Mouse (Mus musculus): Measurements from ENCODE around the gene Sgms1.

Sgms1 gene

DNA sequence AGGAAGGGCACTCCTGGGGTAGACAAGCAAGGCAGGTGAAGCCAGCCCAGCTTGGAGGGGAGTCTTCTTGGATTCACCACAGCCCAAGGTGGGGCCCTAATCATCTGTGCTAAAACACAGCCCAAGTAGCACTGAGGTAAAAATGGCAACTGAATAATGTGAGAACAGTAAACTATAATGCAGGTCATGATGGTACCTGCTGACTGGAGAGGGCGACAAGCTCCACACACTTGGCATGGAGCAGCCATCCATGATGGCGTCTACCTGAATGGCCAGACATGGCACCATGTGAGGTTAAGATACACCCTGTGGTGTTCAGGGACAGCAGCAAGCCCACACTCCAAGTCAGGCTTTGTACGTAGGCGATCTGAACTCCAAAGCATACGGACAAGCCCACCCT is 190.4 kb downstream of the Sgms1 start:
- DNase-seq = no peak

DNA sequence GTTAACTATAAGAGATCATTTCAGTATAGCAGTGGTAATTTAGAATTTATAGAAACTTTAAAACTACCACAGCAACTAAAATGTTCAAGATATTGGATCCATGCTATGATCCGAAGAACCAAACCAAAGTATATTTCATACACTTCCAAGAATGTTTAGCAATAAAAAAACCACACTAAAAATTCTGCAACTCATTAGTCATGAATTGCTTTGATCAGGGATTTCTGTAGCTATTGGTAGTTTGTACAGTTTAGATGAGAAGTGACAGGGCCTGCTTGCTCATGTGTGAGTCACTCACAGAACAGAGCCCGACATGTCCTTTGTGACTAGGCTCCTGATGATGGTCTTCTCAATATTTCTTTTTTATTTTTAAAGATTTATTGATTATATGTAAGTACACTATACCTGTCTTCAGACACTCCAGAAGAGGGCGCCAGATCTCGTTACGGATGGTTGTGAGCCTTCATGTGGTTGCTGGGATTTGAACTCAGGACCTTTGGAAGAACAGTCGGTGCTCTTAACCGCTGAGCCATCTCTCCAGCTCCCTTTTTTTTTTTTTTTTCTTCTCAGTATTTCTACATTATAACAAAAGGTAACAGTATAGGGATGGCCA is 190.9 kb downstream of the Sgms1 start:
- DNase-seq = no peak

GRCm38 (mm10) chr19:32196976-32197819 is 192.3 kb downstream of the Sgms1 start:
- peak; percentile 31 for DNase-seq

GRCm38 (mm10) chr19:32196222-32196621 is 193.3 kb downstream of the Sgms1 start:
- DNase-seq = no peak

DNA sequence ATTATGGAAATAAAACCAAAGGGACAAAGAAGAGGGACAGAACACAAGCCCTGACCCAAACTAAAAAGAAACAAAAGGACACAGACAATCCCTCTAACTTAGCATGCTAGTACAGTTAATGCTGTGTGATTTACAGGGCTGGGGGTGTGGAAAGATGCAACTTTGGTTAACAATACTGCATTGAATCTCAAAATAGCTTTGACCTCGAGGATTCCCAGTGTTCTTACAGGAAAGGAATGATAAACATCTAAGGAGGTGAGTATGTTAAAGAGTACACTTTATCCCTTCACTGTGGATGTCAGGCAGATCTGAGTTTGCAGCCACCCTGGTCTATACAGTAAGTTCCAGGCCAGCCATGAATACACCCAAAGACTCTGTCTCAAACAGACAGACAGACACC is 194.7 kb downstream of the Sgms1 start:
- DNase-seq = no peak

DNA sequence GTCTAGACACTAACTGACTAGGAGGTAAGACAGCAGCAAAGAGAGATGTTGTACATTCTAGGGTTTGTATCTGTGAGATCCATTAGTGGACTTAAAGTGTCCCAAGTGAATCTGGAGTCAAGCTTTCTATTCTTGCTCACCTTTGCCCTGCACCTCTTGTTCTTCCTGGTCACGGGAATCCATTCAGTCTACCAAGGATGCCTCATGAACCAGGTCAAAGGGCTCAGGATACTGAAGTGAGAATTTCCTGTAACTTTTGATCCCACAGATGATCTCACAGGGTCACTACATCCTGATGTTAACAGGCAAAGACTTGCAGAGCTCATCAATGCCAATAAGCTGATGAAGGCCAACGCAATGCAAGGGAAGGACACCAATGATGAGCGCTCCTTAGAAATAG is 195.4 kb downstream of the Sgms1 start:
- DNase-seq = no peak

DNA sequence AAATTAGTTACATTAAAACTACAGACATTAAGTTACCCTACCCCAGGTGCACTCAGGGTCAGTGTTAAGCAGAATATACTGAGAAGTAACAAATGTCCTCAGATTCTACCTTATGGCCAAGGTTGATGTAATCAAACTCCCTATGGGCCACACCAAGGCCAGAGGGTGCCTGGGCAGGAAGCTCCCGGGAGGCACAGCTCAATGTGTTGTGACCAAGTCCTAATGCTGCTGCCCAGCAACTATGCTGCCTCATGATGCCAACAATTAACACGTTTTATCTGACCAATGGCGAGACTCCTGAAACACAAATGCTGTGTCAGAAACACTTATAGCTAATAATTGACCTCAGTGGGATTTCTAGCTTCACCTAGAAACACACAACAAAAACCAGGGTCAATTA is 197.9 kb downstream of the Sgms1 start:
- no peak for DNase-seq

- no peak for DNase-seq
Measured at GRCm38 (mm10) chr19:32189961-32190360, 199.6 kb downstream of the Sgms1 start.

DNA sequence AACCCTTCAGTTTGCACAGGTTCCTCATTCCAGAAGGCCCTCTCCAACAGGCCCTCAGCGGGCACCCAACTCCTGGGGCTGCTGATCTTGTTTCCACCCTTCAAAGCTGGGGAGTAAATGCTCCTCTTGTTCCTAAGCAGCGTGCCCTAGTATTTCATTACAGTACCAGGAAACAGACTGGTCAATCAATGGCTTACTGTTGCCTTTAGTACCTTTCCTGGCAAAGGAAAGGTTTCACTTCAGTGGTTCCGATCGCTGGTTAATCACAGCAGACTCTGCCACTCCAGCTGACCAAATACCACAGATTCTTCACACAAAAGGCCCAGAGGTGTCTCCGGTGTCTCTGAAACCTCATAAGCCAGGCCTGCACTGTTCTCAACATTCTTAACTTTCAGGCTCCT is 200.5 kb downstream of the Sgms1 start:
- no peak for DNase-seq

- DNase-seq = peak; percentile 48
Measured at GRCm38 (mm10) chr19:32186594-32187092, 202.9 kb downstream of the Sgms1 start.

DNA sequence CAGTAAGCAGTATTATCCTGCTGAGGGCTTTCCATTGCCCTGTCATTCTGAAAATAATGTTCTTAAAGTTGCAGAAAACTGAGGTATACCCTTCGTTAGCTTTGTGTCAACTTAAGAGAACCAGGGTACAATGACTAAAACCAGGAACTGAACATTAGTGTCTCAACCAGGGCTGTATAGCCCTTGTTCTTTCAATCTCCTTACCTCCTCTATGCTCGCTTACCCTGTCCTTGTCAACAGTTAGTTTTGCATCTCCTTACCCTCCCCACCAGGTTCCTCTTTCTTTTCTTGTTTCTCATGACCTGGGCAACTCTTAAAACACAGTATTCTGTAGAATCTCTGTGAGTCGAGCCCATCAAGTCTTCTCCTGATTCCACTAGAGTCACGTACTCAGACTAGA is 206.5 kb downstream of the Sgms1 start:
- no peak for DNase-seq

GRCm38 (mm10) chr19:32182471-32182870 is 207.0 kb downstream of the Sgms1 start:
- no peak for DNase-seq

- no peak for DNase-seq
Measured at GRCm38 (mm10) chr19:32181721-32182394, 207.7 kb downstream of the Sgms1 start.

- DNase-seq = no peak
Measured at GRCm38 (mm10) chr19:32180756-32181674, 208.5 kb downstream of the Sgms1 start.

DNA sequence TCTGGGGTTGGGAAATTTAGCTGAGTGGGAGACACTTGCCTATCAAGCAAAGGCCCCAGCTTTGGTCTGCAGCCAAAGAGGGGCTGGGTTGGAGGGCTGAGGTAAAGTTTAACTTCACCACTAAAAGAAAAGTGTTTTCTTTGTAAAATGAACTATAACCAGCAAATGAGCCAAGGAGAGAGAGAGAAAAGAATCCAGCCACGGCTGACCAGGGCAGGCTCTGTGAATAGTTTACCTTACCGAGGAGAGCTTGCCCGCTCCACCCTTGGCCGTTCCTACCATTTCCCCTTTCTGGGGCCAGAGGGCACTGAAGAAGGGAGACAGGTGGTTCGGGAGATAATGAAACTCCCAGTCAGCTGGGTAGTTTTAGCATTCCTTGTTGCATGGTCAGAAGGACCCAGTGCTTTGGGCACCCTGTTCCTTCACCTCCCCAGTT is 209.5 kb downstream of the Sgms1 start:
- DNase-seq = no peak

DNA sequence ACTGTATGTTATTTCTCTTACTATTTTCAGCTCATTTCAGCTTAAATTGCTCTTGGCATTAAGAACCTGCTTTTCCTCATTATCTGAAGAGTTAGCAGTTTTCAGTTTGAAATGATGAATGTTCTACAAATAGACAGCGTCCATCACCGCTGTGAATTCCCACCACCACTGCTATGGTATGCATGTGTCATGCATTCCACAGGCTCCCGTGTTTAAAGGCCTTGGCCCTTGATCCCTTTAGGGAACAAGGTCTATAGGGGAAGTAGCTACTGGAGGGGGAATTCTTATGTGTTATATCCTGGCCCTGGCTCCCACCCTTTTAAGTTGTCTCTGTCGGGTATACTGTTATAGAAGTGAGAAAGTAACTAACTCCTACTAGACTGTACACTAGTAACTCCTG is 210.0 kb downstream of the Sgms1 start:
- no peak for DNase-seq

DNA sequence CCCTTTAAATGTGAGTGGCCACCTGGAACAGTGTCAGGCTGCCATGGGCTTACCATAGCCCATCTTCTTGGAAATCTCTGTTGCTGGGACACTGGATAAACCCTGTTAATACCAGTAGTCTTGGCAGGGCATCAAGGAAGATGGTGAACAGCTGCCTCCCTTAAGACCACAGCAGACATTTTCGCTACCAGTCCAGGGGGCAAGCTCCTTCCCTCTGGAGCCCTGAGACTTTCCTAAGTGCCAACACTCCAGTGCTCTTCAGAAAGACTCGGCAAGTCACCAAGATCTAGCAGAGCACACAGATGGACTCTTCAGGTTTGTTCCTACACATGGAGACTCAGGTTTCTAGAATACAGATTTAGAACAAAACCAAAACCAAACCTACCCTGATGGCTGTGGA is 211.4 kb downstream of the Sgms1 start:
- DNase-seq = no peak

DNA sequence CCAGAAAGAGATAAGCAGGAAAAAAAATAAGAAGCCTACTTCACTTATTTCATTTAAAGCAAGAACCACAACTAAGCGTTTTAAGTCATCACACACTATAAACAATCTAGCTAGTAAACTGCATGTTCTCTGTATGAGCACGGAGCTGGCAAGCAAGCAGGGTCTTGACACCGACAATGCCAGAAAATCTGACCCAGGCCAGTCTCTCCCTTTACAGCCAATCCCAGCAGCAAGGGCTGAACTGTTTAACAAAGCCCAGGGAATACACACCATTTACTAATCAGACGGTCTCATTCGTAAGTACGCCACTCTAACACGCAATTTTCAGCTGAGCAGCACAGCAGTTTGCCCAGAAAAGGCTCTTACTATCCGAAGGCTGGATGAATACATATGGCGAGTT is 213.1 kb downstream of the Sgms1 start:
- DNase-seq = no peak

GRCm38 (mm10) chr19:32175991-32176390 is 213.5 kb downstream of the Sgms1 start:
- no peak for DNase-seq

GRCm38 (mm10) chr19:32175013-32175412 is 214.5 kb downstream of the Sgms1 start:
- DNase-seq = no peak

DNA sequence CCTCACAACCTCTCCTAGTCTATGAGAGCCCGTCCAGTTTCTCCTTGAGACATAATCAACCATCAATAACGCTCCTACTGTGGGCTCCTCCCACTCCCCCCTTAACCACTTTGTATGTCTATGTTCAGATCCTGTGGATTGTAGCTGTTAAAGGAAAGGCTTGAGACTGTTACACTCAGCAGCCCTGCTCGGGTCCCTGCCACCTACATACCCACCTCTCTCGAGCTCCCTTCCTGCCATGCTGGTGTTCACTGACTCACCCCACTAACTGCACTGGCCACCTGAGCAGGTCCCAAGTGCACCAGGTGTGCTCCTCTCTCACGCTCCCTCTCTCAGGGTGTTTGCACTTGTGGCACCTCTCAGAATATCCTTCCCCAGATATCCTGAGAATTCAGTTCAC is 215.0 kb downstream of the Sgms1 start:
- no peak for DNase-seq

- no peak for DNase-seq
Measured at GRCm38 (mm10) chr19:32173522-32174184, 215.9 kb downstream of the Sgms1 start.
